Mouse (Mus musculus): ENCODE results near the gene Cryba4.

Cryba4 gene

DNA sequence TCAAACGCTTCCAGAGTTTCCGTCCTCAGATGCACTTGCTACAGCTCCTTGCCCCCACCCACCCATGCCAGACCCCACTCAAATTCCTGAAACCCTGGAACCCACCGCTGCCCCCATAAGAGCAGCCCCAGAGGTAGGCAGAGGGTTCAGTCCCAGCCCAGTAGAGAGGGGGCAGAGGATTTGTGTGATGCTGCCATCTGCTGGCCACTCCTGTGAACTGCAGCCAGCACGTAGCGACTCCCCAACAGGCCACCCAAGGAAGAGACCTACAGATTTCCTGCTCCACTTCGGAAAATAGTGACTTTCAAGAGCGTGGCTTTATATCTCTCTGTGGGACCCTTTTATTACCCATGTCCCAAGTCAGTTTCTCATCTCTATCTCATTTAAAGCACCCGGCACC lies 42.2 kb downstream of the Cryba4 start:
- in situ Hi-C loops (cut with MboI, MseI), result no loop called here

DNA sequence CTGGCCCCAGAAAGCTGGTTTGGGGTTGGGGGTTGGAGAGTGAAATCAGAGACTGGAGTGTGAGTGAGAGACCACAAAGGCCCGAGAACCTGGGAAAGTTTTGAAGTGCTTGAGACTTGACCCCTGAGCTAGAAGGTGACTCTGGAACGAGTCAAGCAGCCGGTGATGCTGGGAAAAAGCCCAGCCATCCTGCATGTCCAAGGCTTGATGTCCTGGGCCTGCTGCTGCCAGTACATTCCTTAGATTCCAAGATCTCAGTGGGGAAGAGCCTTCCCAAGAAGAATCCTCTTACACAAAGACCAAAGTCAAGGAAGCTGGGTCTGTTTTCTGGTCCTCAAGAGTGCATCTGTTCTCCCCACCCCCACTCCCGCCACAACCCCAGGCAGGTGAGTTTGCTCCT lies 44.0 kb downstream of the Cryba4 start:
- in situ Hi-C loops (cut with MboI, MseI), result no loop called here

DNA sequence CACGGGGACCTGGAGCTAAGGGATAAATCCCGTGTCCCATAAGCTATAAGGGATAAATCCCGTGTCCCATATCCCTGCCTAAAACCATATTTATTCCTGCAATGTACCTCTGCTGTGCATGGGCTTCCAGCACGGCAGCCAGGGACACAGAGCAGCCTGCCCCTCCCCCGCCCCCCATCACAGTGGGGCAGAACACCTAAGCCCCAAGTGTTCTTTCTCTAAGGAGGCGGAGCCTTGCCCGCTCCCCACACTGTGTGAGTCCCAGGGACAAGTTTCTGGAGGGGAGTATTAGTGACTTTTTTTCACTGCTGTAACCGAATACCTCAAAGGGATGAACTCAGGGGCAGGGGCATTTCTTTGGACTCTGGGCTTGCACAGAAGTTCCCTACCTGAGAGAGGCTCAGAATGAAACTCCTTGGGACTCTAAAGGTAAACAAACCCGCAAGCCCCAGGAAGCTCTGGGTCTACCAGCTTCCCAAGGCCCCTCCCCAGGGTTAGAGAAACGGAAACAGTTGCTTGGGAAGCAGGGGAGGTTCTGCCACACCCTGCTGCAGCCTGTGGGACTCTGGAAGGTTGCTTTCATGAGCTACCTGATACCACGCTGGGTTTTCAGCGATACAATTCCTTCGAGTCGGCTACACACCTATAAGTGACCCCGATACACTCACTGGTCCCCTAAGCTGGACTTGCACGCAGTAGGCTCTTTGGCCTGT lies 45.6 kb downstream of the Cryba4 start:
- in situ Hi-C loops (cut with MboI, MseI), result no loop called here

DNA sequence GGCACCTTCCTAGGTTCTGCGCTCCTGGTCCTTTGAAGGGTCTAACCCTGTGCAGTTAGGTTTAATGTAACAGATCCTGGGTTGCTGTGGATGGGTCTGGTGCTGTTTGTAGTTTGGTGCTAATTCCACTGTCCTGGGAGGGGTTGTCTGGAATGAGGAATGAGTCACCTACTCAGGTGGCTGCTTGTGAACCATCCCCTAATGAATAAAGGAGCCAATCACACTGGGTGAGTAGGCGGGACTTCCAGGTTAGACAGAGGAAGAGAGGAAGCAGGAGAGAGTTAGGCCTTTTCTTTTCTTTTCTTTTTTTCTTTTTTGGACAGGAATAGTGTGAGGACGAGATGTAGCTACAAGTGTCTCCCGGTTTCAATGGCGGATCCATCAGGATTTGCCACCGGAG lies 52.7 kb downstream of the Cryba4 start:
- in situ Hi-C loops (cut with MboI, MseI), result no loop called here
